22 mouse cellular contexts compared by ENCODE assay signal in the genomic region with DNA sequence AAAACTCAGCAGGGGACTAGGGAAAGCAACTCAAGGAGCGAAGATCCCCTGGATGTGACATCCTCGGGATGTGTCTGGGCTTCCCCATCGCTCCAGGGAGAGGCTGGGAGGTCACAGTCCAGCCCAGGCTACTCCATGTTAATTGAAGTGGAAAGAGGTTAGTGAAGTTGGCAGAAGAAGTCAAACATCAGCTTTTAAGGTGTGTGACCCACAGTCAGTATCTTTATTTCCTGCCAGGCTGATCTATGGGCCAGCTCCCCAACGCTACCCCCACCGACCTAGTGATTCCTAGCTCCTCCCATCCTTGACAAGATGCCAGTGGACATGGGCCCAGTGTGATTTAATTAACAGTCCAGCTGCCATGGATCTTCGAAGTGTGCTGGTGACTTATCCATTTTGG.
DNase-seq lines count a peak whose midpoint lies in the region; TF ChIP-seq lines count a peak whose summit lies in the region.
"Had no signal": no experiment of that assay in that cellular context is flagged by ENCODE, and none has a peak within 500 bp of the region (broad histone marks: within the 10 kb centered on the region; RNA-seq: fewer than 3 reads in every experiment).

No protein-coding gene starts in this region.

- peak; percentile 59 to 61 for DNase-seq in cerebellum, postnatal 10 days
- DNase-seq in cerebellum, postnatal 25 days: no peak
- peak; percentile 19 for DNase-seq in retina, postnatal 1 day
- DNase-seq in retina, embryonic 14.5 days (ENCODE audit: low spot score): no peak
- DNase-seq in kidney, postnatal 14 days: peak; percentile 84
- DNase-seq in gastrocnemius, adult 2 months: no peak
- no peak for DNase-seq in cerebellum, adult 9-11 months
- DNase-seq: adrenal gland, postnatal 25 days; cerebellum, postnatal 36 days; embryo, embryonic 11 days; gastrocnemius, postnatal 14 days; heart, adult 11 months; liver, embryonic 13.5 days; lung, adult 2 months; thymus, postnatal 25 days had no signal

- no peak overlapping the region for H3K4me3 ChIP-seq in gastrocnemius, adult 2 months
- H3K4me3 ChIP-seq: embryonic facial prominence, embryonic 13.5 days; erythroblast, embryonic 14.5 days; forebrain, embryonic 13.5 days; hindbrain, embryonic 10.5 days; liver, embryonic 13.5 days; midbrain, embryonic 15.5 days; neural tube, embryonic 12.5 days had no signal

- no peak overlapping the region for H3K27ac ChIP-seq in gastrocnemius, adult 2 months
- H3K27ac ChIP-seq: embryonic facial prominence, embryonic 13.5 days; forebrain, embryonic 13.5 days; hindbrain, embryonic 10.5 days; liver, embryonic 13.5 days; macrophage; midbrain, embryonic 15.5 days; neural tube, embryonic 12.5 days had no signal

- TF ChIP-seq CTCF in gastrocnemius, adult 2 months (IDR thresholded peaks at IDR 0.05): no peak

- intact Hi-C loops in gastrocnemius, adult 2 months (cut with DNase I): no loop called here

Comparison
In these comparisons a context has a peak if more than half of its experiments do, and no peak if none do; other contexts are left out.
1. DNase-seq: peak in cerebellum, postnatal 10 days (2 of 2), retina, postnatal 1 day (single experiment) and kidney, postnatal 14 days (single experiment); none in cerebellum, postnatal 25 days (0 of 2), retina, embryonic 14.5 days (single experiment), gastrocnemius, adult 2 months (single experiment) and cerebellum, adult 9-11 months (single experiment).